Mouse (Mus musculus): ENCODE results near the gene Slc35f4. TPM values are rescaled to one million over a fixed set of nuclear protein-coding genes. Genes with fewer than 3 reads are reported as not detected.

Slc35f4 gene
- total RNA-seq, 2 experiments from 2014 or later: not detected

DNA sequence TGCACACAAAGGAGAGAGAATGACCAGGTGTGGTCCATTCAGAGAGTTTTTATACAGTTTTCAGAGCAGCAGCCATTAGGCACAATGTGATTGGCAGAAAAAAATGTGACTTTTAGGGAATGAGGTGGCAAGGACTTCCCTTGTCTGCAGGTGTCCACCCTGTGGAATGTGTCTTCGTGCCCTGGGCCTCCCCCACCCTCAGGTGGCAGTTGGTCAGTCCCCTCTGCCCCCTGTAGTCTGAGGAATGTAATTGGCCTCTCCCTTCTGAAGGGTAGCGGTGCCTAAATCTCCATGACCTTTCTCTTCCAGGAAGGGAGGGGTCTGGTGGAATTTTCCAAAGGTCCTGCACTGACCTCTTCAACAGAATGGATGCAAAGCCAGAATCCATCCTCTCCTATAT lies 163.7 kb downstream of the Slc35f4 start:
- intact Hi-C loops (cut with DNase I): no loop called here
- DNase-seq (ENCODE audit: low spot score): no peak

GRCm38 (mm10) chr14:49355561-49355960 lies 170.3 kb downstream of the Slc35f4 start:
- intact Hi-C loops (cut with DNase I): no loop called here
- DNase-seq (ENCODE audit: low spot score): no peak

DNA sequence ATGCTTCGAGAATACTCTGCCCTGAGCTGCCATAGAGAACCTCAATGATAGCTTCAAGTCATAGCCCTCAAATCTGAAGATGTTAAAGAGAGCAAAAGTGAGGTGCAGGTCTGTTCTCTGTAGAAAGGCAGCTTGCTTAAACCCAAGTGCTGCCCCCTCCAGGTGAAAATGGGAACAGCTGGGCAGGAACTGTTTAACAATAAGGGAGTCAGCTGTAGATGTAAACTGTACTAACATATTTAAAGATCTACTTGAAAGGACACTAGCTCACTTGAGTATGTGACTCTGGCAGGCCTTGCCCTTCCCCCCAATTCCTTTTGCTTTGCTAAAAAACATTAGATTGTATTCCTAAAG lies 177.0 kb downstream of the Slc35f4 start:
- DNase-seq (ENCODE audit: low spot score): no peak
- intact Hi-C loops (cut with DNase I): no loop called here

GRCm38 (mm10) chr14:49348164-49348896 lies 177.5 kb downstream of the Slc35f4 start:
- DNase-seq (ENCODE audit: low spot score): no peak
- intact Hi-C loops (cut with DNase I): no loop called here

DNA sequence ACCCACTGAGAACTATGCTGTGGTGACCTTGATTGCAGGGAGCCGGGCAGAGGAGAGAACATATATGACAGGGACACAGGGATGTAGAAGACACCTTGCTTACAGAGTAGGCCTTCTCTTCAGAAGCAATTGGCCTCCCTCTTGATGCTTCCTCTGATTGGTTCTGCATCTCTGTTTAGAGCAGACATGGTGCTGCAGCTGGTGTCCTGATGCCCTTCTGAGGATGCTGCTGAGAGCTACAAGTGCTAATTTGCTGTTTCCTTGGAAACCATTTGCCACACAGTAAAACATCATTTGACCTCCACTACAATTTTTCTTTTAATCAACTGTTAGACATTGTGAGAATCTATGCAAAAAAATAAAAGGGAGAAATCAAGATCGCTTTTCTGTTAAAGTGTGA lies 180.0 kb downstream of the Slc35f4 start:
- intact Hi-C loops (cut with DNase I): no loop called here
- DNase-seq (ENCODE audit: low spot score): no peak

GRCm38 (mm10) chr14:49337011-49337410 lies 188.8 kb downstream of the Slc35f4 start:
- intact Hi-C loops (cut with DNase I): no loop called here
- DNase-seq (ENCODE audit: low spot score): no peak

GRCm38 (mm10) chr14:49333841-49334240 lies 192.0 kb downstream of the Slc35f4 start:
- intact Hi-C loops (cut with DNase I): no loop called here
- DNase-seq (ENCODE audit: low spot score): no peak

- DNase-seq (ENCODE audit: low spot score): no peak
- intact Hi-C loops (cut with DNase I): no loop called here
Observed at GRCm38 (mm10) chr14:49316493-49316894, 209.4 kb downstream of the Slc35f4 start.

GRCm38 (mm10) chr14:49313981-49314380 lies 211.9 kb downstream of the Slc35f4 start:
- DNase-seq (ENCODE audit: low spot score): no peak
- intact Hi-C loops (cut with DNase I): no loop called here

DNA sequence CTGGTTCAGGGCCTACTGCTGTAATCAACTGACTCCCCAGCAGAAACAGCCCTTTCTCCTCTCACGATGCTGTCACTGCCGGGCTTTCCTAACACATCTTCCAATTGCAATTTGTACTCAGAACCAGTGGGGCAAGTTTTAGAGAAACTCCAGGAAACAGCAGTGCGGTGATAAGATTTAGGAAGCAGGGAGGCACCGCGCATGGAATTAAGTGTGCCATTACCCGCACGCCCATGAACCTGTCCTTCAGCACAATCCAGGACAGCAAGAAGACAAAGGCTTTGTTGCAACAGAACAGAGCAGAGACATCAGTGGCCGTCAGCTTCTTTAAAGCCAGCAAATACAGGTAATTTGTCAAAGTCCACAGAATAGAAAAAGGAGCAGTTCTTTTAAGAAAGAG lies 212.5 kb downstream of the Slc35f4 start:
- DNase-seq (ENCODE audit: low spot score): no peak
- intact Hi-C loops (cut with DNase I): no loop called here

GRCm38 (mm10) chr14:49311548-49311947 lies 214.3 kb downstream of the Slc35f4 start:
- intact Hi-C loops (cut with DNase I): no loop called here
- no peak for DNase-seq (ENCODE audit: low spot score)

GRCm38 (mm10) chr14:49311091-49311492 lies 214.8 kb downstream of the Slc35f4 start:
- intact Hi-C loops (cut with DNase I): no loop called here

DNA sequence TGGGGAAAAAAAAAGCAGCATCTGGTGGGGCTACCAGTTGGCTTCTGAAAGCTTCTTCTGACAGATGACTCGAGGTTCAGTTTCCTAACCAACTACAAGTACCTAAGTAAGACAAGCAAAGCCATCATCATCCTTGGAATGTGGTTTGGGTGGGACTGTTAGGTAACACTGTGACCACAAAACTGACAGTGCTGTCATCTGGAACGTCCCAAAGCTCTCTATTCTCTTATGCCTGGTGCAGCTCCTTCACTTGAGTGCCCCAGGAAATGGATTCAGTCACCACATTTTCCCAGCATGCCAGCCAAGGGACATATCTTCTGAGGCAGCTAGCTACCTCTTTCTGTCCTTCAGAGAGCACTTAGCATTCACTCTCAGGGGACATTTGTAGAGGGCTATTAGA lies 216.2 kb downstream of the Slc35f4 start:
- no peak for DNase-seq (ENCODE audit: low spot score)
- intact Hi-C loops (cut with DNase I): no loop called here

More at GRCm38 (mm10) chr14:49311091-49311492, 214.8 kb downstream of the Slc35f4 start:
- DNase-seq (ENCODE audit: low spot score): no peak

DNA sequence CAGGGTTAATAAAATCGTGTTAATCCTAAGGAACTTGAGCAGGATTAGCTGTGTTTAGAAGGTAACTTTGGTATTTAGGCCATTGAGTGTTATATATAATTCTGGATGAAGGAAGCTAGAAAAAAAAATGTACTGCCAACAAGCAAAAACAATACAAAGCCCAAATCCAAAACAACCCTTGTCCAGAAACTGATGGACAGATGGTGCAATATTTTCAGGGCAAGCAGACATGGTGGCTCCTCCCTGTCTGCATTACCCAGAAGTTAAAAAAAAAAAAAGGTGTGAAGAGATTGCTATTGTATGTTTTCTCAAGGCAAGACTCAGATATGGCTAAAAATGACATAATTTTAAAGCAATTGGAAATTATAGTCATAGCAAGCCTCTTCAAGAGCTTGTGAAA lies 217.3 kb downstream of the Slc35f4 start:
- no peak for DNase-seq (ENCODE audit: low spot score)
- intact Hi-C loops (cut with DNase I): no loop called here

DNA sequence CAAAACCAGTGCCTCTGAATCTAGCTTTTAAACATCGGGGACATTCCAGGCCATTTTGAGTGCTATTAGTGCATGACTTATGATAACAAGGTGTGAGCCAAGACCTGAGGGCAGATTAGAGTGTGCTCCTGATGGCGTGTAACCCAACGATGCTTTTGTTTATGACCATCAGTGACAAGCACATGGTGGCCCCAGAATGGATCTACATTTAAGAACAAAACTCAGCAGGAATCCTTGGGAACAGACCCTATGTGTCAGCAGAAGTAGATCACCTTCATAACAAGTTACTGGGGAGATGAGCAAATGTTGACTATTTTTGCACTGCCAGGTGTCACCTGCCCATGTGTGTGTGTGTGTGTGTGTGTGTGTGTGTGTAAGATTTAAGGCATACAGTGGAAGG lies 218.0 kb downstream of the Slc35f4 start:
- intact Hi-C loops (cut with DNase I): no loop called here
- DNase-seq (ENCODE audit: low spot score): no peak

DNA sequence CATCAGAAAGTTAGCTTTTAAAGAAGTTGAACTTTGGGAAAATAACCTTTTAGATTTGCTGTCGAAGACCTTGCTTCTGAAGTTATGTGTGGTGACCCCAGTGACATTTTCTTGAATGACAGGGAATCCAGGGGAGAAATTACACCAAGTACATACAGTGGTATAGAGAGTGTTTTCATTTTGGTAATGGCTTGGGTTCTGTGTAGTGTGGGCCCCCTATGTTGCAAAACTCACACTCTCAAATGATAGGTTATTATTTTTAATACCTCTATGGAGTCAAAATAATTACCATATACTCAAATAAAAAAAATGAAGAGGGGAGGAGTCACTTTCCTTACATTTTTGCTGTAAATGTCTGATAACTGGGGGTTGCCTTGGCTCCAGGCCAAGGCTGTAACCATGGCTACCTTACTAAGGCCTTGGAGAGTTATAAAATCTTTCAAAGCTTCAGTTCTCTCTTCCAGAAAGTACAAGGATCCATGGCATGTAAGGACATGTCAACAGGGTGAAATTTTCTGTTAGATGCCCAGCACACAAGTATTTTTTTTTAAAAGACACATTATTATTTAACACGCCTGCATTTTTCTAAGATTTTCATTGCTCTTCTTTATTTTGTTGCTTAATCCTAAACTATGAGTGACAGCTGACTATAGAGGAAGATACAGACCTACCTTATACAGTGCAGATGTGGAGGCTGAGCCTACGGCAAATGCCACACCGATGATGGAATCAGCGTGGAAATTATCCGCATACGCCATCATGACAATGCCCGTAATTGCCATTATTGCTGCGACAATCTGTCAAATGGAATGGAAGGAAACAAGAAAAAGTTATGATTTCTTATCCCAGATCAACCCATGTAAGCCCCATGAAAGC lies 220.1 kb downstream of the Slc35f4 start:
- intact Hi-C loops (cut with DNase I): no loop called here

DNA sequence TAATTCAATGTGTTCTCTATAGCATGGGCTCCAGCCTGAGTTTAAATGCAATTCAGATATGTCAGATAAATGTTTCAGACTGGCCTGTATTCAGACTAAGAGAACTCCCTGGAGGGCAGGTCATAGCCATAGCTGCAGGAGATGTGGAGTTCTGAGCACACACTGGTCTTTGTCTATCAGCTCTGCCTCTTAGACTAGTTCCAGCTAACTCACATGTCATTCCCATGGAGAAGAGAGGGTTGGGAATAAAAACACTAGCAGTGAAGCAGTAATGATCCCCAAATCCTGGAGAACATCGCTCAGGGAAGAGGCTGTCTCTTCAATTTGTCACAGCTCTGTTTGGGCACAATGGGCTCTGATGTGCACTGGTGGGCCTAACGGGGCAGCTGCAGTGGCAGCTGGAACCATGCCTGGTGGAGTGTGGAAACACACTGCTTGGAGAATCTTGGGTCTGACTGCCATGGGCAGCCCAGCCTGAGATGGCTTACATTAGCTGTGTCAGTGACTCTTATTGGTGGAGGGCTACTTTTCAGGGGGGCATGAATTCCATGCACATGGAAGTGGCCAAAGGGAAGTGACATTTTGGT lies 223.5 kb downstream of the Slc35f4 start:
- no peak for DNase-seq (ENCODE audit: low spot score)
- intact Hi-C loops (cut with DNase I): no loop called here

More for the DNA sequence above, 220.1 kb downstream of the Slc35f4 start:
- no peak for DNase-seq (ENCODE audit: low spot score)

- intact Hi-C loops (cut with DNase I): no loop called here
- no peak for DNase-seq (ENCODE audit: low spot score)
Observed at GRCm38 (mm10) chr14:49300981-49301619, 224.7 kb downstream of the Slc35f4 start.

- no peak for DNase-seq (ENCODE audit: low spot score)
- intact Hi-C loops (cut with DNase I): no loop called here
Observed at GRCm38 (mm10) chr14:49300326-49300725, 225.5 kb downstream of the Slc35f4 start.

DNA sequence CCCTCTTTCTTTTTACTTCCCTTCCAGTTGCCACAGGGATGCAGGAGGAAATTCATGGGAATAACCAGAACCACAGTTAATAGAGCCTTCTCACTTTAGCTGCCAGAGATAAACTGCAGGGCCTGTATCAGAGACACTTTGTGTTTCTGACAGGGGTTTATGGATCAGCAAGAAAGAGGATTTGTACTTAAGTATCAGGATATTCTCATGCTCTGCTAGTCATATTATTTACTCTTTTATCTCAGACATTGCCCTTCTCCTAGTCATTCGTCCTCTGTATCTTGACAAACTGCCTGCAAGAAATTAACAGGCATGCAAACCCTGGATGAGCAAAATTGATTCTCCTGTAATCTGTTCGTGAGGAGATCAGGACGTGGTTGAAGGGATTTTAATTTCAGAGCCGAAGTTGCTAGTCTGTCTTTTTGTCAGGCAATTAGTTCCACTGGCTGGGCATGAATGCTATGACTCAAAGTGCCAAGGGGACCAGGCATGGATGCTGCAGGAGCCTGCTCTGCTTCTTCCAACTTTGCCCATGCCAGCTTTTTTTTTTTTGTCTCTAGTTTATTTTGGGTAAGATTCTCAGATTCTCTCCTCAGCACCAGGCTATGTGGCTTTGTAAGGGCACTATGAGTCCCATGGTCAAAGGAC lies 231.9 kb downstream of the Slc35f4 start:
- no peak for DNase-seq (ENCODE audit: low spot score)
- intact Hi-C loops (cut with DNase I): no loop called here

Measured in heart, postnatal 25 days (tissue).